Comparison of ENCODE assay signal across 8 mouse cellular contexts in genomic region chr3:21524426-21524937, GRCm38 (mm10).
DNase-seq lines count a peak whose midpoint lies in the region; ATAC-seq and TF ChIP-seq lines count a peak whose summit lies in the region.

No protein-coding gene starts in this region.

- no peak overlapping the region for H3K27ac ChIP-seq in limb, embryonic 14.5 days (replicated peaks; ENCODE audit: low read depth, low read length)
- no peak overlapping the region for H3K27ac ChIP-seq in limb, embryonic 10.5 days
- H3K27ac ChIP-seq in gastrocnemius, adult 2 months, result no peak overlapping the region
- peak overlapping the region; percentile 55 for H3K27ac ChIP-seq in hindbrain, embryonic 12.5 days

- TF ChIP-seq POLR2A in limb, embryonic 14.5 days (IDR thresholded peaks at IDR 0.05; ENCODE audit: borderline replicate concordance, extremely low read depth, insufficient read depth, insufficient read length), result no peak

- no peak overlapping the region for H3K4me3 ChIP-seq in limb, embryonic 14.5 days (replicated peaks; ENCODE audit: low read length)
- no peak overlapping the region for H3K4me3 ChIP-seq in limb, embryonic 10.5 days
- H3K4me3 ChIP-seq in gastrocnemius, adult 2 months, result no peak overlapping the region
- H3K4me3 ChIP-seq in hindbrain, embryonic 12.5 days, result no peak overlapping the region

- intact Hi-C loops in gastrocnemius, adult 2 months (cut with DNase I), result no loop called here

- no peaks in the 10 kb centered on the region for H3K36me3 ChIP-seq in limb, embryonic 14.5 days (ENCODE audit: control insufficient read depth, insufficient read depth, low read length)
- no peaks in the 10 kb centered on the region for H3K36me3 ChIP-seq in limb, embryonic 10.5 days
- no peaks in the 10 kb centered on the region for H3K36me3 ChIP-seq in hindbrain, embryonic 12.5 days

- no peak overlapping the region for H3K9ac ChIP-seq in limb, embryonic 14.5 days (ENCODE audit: low read depth, low read length, severe bottlenecking)
- H3K9ac ChIP-seq in hindbrain, embryonic 12.5 days, result no peak overlapping the region

- peak; percentile 65 for ATAC-seq in limb, embryonic 14.5 days (ENCODE audit: low FRiP score, low read depth)
- ATAC-seq in hindbrain, embryonic 12.5 days (ENCODE audit: low FRiP score), result peak; percentile 67

- no peaks in the 10 kb centered on the region for H3K4me1 ChIP-seq in limb, embryonic 14.5 days (ENCODE audit: control insufficient read depth, insufficient read depth, low read length)
- H3K4me1 ChIP-seq in limb, embryonic 10.5 days, result no peaks in the 10 kb centered on the region
- 0 out of 2 replicates have a peak, but pooled peaks cover 8% of the 10 kb centered on the region for H3K4me1 ChIP-seq in hindbrain, embryonic 12.5 days

- WGBS in limb, embryonic 14.5 days, result 13% methylated on average over 1 of the region's 1 CpGs
- WGBS in limb, embryonic 10.5 days, result 57% methylated on average over 1 of the region's 1 CpGs
- 18% methylated on average over 1 of the region's 1 CpGs for WGBS in hindbrain, embryonic 12.5 days

- H3K4me2 ChIP-seq in limb, embryonic 14.5 days (replicated peaks; ENCODE audit: low read depth, low read length, severe bottlenecking), result no peak overlapping the region
- H3K4me2 ChIP-seq in hindbrain, embryonic 12.5 days (replicated peaks), result no peak overlapping the region

- no peaks in the 10 kb centered on the region for H3K27me3 ChIP-seq in limb, embryonic 14.5 days (ENCODE audit: control insufficient read depth, insufficient read depth, low read length)
- no peaks in the 10 kb centered on the region for H3K27me3 ChIP-seq in limb, embryonic 10.5 days (ENCODE audit: low read depth, poor library complexity, severe bottlenecking)
- H3K27me3 ChIP-seq in hindbrain, embryonic 12.5 days, result no peaks in the 10 kb centered on the region

- no peak for TF ChIP-seq CTCF in gastrocnemius, adult 2 months (IDR thresholded peaks at IDR 0.05)

- peak; percentile 73 for DNase-seq in limb, embryonic 14.5 days (ENCODE audit: low spot score)
- no peak for DNase-seq in limb, embryonic 10.5 days (ENCODE audit: low spot score)
- peak; percentile 62 for DNase-seq in gastrocnemius, adult 2 months
- DNase-seq in right cerebral cortex, postnatal 36 days (ENCODE audit: low spot score in 2 of 2), result peak; percentile 8 to 22
- DNase-seq in urinary bladder, postnatal 4 days (ENCODE audit: low spot score in 2 of 2), result no peak
- DNase-seq in retina, postnatal 1 day, result no peak
- no peak for DNase-seq in cerebellum, adult 11 months

- no peaks in the 10 kb centered on the region for H3K9me3 ChIP-seq in limb, embryonic 14.5 days (ENCODE audit: control insufficient read depth, low read length)
- no peaks in the 10 kb centered on the region for H3K9me3 ChIP-seq in limb, embryonic 10.5 days (replicated peaks)
- no peaks in the 10 kb centered on the region; the same call in 1 of the 2 replicates for H3K9me3 ChIP-seq in hindbrain, embryonic 12.5 days (replicated peaks)

Comparison
In these comparisons a context has a peak if more than half of its experiments do, and no peak if none do; other contexts are left out.
1. DNase-seq: peak in limb, embryonic 14.5 days (single experiment), gastrocnemius, adult 2 months (single experiment) and right cerebral cortex, postnatal 36 days (2 of 2); none in limb, embryonic 10.5 days (single experiment), urinary bladder, postnatal 4 days (0 of 2), retina, postnatal 1 day (single experiment) and cerebellum, adult 11 months (single experiment).